Mouse (Mus musculus) regulatory T cell (primary cell): ENCODE results near the gene Sun2.

ENCODE experiments used
- in situ Hi-C: fragments of 300-600 bp; cut with MboI, MseI; formaldehyde crosslinking; loops from one replicate; pipeline ENCODE4 v1.15.1; 2025; ENCODE audit warnings: high pct_unique_total_duplicates

Sun2 gene

DNA sequence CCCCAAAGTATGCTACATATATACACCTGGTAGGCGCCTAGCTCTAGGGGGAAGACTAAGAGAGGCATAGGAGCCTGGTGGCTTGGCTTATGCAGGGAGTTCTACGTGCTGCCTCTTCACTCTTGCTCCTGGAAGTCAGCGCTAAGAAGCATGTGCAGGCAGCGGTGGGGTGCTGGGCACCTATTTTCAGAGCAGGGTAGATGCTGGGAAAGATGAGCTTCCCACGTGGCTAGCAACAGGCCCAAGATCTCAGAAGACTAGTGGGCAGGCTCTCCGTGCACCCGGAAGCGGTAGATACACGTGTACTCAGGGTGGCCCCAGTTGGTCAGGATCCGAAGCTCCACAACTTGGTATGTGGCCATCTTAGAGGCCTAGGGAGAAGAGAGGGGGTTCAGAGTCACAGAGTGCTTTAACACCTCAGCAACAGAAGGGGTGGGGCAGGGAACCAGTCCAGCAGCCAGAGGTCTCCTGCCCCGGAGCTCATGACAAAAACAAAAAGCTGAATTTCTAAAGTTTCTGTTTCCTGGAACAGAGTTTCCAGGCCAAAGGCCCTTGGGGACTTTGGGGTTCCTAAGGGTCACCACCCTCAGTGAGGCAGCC, 17.0 kb downstream of the Sun2 start:
- in situ Hi-C loops: loop anchor here (5.0 kb wide), 1 partner anchor 48 kb away; no protein-coding TSS in a partner anchor

DNA sequence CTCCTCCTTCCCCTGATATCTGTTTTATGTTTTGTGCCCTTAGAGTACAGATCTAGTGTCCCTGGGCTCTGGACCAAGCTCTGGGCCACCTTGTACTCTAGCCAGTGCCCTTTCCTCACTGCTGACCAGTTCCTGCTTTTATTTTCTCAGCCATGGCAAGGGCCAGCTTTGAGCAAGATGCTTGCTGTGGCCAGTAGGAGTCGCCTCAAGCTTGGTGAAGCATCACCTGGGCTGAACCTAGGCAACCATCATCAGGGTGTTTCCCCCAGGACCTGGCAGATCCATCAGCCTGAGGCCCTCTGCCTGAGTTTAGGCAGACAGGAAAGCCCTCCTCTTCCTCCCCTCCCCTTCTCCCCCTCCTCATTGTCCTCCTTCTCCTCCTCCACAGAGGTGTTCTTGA, 18.9 kb downstream of the Sun2 start:
- in situ Hi-C loops: no loop called here

DNA sequence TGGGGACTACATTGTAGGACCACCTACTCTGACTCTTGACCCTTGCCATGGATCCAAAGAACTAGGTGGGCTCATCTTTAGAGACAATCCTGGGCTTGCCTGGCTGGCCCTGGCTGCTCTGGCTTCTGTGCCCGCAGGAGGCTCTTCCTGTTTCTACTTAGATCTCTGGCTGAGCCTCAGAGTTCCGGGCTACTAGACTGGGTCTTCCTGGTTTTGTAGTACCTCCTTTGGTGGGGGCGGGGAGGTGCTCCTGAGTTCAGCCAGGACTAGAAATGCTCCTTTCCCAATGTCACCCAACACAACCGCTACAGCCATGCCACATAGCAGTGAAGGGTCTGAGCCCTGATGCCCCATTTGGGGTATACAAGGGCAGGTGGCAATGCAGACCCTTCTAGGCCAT, 21.5 kb downstream of the Sun2 start:
- in situ Hi-C loops: no loop called here

DNA sequence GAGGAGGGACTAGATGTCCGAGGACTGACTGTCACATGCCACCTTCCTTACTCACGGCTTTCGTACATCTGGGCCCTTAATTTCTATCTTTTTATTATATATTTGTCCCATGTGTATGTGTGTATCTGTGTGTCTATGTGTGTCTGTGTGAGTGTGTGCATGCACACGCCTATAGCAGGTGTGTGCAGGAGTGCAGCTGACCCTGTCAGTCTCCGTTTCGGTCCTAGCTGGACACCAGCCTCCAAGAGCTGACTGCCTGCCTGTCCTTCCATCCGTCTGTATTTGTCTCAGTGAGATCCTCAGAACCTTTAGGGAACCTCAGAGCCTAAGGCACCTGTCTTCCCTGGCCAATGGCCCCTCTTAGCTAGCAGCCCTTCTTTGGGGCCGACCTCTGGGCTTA, 22.1 kb downstream of the Sun2 start:
- in situ Hi-C loops: no loop called here

DNA sequence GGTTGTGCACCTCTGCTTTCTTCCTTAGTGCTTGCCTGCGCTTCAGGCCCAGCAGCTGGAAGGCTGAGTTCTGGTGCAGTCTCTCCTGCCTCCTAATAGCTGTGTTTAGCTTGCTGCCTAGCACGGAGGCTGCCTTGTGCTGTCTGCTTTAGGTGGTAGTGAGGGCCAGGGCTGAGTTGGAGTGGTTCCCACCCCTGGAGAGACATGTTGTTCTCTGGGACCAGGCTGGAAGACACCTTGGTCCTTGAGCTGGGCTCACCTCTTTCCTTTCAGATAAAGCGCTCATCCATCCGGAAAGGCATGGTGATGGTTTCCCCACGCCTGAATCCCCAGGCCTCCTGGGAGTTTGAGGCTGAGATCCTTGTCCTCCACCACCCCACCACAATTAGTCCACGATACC, 25.6 kb downstream of the Sun2 start:
- in situ Hi-C loops: no loop called here

DNA sequence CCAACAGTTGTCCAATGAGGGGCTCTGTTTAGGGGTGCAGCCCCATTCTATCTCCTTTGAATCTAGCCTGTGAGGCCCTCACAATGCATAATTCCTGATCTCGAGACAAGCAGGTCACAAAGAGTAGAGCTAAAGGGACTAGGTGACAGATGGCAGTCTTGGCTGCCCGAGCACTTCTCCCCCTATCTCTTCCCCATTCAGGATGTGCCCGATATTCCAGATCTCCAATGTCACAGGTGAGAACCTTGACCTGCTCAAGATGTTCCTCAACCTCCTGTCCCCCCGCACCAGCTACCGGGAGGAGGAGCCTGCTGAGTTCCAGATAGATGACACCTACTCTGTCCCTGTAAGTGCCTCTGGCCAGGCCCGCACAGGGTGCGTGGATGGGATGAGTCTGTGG, 26.7 kb downstream of the Sun2 start:
- in situ Hi-C loops: no loop called here

DNA sequence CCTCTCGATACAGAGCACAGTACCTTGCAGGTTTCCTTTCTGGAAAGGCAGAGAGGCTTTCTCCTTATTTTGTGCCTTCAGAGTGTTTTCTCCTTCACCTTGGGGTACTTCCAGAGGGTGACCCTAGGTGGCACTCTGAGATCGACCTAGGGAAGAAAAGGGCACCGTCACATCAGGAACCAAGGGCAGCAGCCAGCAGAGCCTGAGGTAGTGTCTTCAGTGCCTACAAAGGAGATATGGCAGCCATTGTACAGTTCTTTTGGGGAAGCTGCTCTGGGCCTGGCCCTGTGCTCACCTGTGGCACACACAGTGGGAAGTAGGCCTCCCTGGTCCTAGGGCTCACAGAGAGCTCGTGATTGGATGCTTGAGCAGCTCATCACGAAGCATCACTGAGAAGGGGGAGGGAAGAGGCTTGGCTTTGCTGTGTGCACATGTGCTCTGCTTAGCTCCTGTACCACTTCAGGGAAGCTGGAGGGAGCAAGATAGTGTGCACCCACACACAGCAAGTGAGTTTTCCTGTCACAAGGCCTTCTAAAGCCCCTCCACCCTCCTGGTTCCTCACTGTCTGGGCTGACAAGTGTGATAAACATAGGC, 34.0 kb downstream of the Sun2 start:
- in situ Hi-C loops: no loop called here

DNA sequence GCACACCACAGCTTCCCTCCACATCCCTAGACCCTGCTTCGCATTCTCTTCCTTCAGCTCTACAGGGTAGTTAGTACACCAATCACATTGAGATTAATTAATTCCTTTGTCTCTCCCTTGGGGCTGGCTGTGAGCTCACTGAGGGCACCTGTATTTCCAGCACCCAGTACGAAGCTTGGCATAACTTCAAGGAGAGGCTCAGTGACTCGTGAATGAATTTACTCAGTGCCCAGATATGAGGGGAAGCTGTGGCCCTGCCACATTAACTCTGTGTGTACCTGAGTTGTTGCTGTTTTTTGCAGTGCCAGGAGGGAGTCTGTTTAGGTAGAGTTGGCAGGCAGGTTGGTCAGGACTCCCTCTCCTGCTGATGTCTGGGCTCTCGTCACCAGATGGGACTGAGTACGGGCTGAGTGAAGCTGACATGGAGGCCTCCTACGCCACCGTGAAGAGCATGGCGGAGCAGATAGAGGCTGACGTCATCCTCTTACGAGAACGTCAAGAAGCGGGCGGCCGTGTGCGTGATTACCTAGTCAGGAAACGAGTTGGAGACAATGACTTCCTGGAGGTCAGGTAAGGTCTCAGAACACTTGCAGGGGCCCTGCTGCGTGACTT, 35.6 kb downstream of the Sun2 start:
- in situ Hi-C loops: no loop called here

DNA sequence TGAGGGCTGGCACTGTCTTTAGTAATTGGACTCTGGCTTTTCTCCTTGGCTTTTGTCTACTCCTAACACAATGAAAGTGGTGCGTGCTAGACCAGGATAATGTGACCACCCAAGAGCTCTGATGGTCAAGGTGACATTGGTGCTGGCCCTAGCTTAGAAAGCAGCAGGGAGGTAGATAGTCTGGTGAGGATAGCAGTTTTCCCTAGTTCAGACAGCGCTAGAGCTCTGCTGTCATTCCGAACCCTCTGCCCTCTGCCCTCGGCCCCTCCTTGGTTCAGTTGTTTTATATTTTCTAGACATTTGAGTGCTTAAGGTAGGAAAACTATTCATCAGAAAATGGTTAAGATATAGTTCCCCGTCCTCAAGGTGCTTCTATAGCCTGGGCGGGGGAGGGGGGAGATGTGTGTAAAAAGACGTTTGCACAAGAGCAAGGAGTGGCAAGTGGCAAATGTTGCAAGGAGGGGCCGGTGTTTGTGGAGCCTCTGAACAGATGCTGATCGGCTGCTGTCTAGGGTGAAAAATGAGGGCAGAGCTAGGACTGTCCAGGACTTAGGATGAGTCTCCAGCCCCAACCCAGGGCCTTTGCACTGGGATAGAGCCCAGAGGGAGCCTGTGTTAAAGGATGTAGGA, 44.7 kb downstream of the Sun2 start:
- in situ Hi-C loops: no loop called here

DNA sequence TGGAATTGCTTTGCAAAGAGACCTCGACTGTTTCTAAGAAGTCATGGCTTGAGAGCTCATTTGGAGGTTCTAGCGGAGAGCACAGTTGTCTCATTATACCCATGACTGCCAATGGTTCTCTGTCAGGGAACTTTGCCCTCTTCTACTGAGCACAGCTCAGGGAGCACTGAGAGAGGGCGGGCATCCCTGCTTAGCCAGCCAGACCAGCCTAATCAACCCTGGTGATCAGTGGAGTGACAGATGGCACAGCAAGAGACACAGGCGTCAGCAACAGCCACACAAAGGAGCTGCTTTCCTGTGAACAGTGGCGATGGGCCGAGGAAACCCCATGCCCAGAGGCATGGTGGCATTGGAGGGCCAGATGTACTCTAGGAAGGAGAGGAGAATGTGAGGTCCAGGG, 45.3 kb downstream of the Sun2 start:
- in situ Hi-C loops: no loop called here

DNA sequence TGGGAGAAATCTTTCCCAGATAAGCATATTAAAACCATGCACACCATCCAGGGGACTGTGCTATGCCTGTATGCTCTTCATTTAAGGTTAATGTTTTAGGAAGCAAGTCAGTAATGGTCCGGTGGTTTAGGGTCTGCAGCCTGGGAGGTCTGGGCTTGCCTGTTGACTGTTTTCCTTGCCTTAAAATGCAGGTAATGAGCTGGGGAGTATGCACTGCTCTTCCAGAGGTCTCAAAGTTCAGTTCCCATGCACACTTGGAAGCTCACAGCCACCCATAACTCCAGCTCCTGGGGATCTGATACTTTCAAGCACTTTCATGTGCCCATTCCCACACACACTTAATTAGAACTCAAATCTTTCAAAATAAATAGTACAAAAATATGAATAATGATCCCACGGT, 45.8 kb downstream of the Sun2 start:
- in situ Hi-C loops: no loop called here

DNA sequence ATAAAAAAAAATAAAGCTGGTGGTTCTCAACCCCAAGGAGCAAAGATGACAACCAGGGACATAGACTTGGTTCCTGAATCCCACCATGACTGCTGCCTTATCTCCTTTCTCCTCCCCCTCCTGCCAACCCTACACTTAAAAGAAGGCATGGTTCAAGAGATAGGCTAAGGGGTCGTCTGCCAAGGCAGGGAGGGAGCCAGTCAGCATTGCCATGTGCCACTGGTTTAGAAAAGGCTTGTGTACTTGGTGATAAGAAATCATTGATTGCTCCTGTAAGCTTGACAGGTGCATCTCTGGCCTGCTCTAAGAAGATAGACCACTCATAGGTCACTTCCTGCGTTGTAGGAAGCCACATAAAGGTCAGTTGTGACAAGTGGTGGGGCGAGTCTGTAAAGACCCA, 46.8 kb downstream of the Sun2 start:
- in situ Hi-C loops: no loop called here

DNA sequence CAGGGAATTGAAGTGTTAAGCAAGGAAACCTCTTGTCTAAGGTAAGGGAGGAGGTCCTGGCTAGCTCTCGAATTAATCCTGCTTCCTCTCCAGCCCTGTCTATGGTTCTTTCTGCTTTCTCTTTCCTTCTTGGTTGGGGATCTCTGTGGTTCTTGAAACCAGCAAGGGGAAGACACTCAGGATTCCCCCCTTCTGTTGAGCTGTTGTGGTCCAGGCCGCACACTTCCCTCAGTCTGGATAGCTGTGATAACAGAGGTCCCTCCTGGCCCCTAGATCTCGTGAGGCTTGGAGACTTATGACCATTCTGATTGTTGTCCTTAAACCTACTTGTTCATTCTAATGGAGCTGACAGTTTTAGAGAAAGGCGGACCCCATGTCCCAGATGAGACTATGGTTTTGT, 47.8 kb downstream of the Sun2 start:
- in situ Hi-C loops: no loop called here

DNA sequence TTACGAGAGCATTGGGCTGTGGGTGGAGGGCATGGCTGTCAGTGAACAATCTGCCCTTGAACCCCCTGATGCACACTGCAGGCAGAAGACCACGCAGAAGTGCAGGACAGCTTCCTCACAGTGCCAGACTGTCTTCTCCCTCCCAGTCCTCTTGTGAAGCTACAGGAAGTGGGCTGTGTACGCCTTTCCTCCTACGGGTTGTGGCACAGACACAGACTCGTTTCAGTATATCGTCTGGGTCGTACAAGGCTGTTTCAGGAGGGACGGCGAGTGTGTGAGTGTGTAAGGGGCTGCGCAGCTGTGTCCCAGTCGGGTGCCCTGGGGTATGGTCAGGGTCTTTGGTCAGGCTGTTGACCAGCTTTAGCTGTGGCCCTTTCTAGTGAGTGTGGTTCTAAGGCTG, 48.6 kb downstream of the Sun2 start:
- in situ Hi-C loops: no loop called here

DNA sequence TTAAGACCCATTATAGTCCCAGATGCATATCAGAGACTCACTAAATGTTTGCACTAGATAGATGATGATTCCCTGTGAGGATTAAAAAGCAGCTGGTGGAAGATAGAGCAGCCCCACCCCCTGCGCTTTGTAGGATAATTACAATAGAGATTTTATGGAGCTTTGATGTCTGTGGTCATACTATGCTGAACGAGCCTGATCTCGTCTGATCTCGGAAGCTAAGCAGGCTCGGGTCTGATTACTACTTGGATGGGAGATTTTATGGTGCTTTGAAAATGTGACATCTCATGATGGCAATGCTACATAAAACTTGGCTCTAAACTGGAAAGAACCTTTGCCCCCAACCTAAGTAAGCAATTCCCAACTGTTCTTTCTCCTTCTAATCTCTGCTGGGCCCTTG, 50.0 kb downstream of the Sun2 start:
- in situ Hi-C loops: no loop called here

DNA sequence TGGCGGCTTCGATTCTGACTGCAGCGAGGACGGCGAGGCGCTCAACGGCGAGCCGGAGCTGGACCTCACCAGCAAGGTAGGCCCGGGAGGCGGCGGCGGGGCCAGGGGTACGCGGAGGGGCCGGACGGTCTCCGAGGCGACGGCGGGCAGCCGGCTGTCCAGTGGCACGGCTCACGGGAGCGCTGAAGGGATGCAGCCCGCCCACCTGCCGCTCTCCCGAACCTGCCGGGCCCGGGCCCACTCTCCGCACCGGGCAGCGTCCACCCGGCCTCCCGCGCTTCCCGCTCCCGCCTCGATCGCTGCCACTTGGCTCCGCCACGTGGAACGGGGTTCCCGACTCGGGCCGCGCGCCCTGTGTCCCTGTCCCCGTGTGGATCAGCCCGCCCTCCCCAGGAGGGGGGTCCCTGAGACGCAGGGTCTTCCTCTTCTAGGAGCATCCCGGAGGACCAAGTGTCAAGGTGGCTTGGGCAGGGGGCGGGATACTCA, 51.3 kb downstream of the Sun2 start:
- in situ Hi-C loops: no loop called here

DNA sequence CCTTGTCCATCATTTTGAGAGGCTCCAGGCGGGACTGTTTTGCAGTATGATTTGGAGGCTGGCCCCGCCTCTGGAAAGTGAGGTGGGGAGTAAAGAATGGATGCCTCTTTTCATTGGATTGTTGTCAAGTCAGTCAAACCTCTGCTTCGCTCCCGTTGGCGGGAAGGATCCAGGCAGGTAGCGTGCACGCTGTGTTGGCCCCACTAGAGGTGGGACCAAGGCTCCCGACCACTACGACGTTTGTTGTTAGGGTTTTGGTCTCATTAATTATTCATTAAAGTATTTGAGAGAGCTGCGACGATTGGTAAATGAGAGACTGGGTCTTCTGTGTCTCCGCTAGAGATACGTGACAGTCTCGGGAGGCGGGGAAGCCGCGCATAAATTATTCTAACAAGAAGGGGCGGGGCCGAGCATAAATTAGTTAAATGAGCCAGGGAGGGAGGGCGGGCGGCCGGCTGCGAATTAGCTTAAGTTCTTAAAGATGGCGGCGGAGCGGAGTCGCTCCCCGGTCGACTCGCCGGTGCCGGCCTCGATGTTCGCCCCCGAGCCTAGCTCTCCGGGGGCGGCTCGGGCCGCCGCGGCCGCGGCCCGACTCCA, 51.8 kb downstream of the Sun2 start, which contains the start of gene Gtpbp1:
TSS of gene Gtpbp1 (plus strand) at position 420 of the 597 bp plus-strand sequence.
- in situ Hi-C loops: no loop called here

DNA sequence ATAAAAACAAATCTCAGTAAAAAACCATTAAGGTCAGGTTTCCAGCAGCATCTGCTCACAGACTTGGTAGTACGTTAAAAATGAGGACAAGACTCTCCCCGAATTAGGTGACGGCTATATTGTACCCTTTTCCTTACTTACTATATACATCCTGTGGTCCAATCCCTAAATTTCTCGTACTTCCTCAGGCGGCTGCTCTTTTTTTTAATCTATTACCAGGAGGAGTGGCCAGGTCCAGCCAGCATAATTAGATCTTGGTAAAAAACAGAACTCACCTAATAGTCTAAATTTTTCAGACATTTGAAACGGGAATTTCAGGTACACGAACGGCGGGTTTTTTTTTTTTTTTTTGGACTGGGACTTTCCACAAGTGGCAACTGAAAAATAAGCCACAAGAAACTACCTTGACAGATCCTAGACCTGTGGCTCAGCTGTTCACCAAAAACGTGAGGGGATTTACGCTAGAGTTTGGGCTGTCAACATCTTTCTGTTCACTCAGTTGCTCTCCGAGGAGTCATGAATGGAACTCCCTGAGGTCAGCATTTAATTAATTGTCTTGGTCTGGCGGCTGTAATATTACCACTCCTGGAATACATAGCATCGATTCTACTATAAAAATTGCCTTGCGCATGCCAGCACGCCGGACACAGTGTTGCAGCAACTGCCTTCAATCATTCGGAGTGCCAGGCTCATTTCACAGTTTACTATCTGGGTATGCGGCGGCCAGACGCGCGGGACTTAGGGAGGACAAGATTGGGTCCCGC, 52.5 kb downstream of the Sun2 start:
- in situ Hi-C loops: no loop called here

DNA sequence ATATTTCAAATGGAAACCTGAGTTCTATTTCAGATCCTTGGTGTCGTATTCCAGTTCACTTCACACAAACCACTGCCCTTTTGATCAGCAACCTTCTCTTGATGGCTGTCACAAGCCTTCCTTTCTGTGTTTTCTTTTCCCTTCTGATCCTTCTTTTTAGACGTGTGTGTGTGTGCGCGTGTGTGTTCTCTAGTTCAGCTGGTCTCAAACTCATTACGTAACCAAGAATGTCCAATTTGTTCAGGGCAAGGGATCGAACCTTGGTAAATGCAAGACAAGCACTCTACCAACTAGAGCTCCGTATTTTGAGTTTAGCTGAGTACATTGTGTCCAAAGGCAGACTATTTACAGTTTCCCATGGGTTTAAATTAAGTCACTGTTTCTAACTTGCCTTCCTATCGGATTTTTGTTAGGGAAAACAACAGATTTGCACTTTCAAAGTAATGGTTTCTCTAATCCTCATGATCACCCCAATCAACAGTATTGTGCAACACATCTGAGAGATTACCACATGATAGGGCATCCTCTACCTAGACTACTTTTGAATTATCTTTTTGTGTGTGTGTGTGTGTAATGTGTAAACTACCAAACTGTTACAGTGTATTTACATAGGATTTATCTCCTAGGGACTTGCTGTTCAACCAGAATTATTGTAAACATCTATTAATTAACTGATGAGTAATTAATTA, 53.9 kb downstream of the Sun2 start:
- in situ Hi-C loops: no loop called here

DNA sequence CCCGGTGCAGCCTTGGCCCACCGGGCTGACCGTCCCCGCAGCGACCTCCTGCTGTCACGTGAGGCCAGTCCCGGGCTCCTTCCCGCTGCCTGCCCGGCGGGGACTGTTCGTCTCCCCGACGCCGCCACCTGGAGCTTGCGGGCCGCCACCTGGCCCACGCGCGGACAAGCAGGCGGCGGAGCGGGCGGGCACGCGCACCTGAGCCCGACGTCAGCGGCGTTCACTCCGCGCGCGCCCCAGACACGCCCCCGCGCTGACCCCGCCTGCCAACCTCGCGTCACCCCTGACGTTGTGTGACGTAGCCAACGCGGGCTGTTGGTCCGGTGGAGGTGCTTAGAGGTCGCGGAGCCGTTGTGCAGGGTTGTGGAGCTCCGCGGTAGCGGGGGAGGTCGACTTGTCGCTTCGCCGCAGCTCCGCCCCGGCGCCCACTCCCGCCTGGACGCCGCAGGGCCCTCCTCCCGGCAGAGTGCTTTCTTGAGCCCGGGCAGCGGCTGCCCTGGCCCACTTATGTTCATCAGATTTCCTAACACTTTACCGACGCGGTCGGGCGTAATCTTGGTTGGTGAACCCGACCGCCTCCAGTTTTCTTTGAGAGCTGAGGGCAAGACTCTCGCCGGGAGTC, 54.6 kb downstream of the Sun2 start, which contains the start of gene Josd1:
TSS of gene Josd1 (minus strand) at position 274 of the 622 bp plus-strand sequence.
- in situ Hi-C loops: no loop called here
